Mouse (Mus musculus): ENCODE data around the gene 2010003K11Rik. TPM values are rescaled to one million over a fixed set of nuclear protein-coding genes. Genes with fewer than 3 reads are reported as not detected.
"Not testable (repeated sequence)": the region's sequence is repeated elsewhere in the genome, so short reads cannot be mapped to it uniquely, and the experiment has no call there.

The 2010003K11Rik gene
- polyA plus RNA-seq, 1 experiment from 2014 or later, result 21.6 TPM

DNA sequence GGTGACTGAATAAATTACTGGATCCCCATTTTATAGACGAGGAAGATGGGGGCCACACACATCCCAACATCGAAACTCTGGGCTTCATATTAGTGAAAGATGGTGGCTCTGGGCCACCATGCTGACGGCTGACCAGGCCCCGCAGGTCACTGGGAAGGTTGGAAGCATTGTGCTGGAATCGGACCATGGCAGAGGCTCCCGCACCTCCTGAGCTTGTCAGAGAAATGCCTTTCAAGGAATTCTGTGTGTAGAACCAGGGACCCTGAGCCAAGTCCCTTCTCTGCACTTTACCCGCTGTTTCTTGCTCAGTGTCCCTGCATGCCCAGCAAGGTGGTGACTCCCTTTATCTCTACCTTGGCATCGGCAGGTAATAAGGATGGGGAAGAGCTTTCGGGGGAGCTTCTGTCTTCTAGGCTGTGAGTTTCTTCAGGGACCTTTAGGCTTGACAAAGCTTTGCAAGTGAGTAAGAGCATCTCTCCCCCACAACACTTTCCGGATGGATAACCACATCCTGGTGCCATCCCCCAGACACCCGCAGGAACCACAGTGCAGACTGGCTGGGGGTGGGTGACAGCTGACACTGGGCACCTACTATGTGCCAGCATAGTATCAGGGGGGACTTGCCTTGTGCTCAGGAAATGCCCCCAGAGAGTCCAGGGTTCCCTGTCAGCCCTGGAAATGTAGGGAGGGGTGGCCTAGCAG lies 23.0 kb downstream of the 2010003K11Rik start:
- no peak overlapping the region for H3K4me2 ChIP-seq (ENCODE audit: low read depth, low read length)

DNA sequence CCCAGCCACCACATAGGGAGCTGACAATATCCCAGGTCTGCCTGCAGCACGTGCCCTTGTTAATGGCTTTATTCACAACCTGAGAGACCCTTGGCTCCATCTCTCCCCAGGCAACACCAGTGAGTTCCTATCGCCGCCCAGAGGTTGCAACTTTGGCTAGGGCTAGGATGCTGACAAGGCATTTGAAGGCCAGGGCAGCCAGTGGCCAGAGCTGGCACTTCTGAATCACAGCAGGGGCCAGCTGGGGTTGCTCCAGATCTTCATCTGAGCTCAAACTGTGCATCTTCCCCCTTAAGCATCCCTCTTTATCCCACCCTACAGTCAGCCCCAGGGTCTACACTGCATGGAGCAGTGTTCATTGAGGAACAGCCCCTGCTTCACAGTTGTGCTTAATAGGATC lies 23.6 kb downstream of the 2010003K11Rik start:
- no peak overlapping the region for H3K4me3 ChIP-seq (ENCODE audit: low read length)
- no peaks in the 10 kb centered on the region for H3K36me3 ChIP-seq (ENCODE audit: control insufficient read depth, insufficient read depth, low read length)
- WGBS, result 53% methylated on average over 3 of the region's 3 CpGs
- H3K27me3 ChIP-seq (replicated peaks; ENCODE audit: control insufficient read depth, insufficient read depth, low read length), result peaks cover 26% of the 10 kb centered on the region
- no peak for ATAC-seq
- H3K9me3 ChIP-seq (ENCODE audit: control insufficient read depth, low read length), result no peaks in the 10 kb centered on the region
- no peak overlapping the region for H3K27ac ChIP-seq (ENCODE audit: low read length)
- H3K9ac ChIP-seq (ENCODE audit: low read depth, low read length), result no peak overlapping the region
- H3K4me1 ChIP-seq (ENCODE audit: control insufficient read depth, insufficient read depth, low read length), result peaks cover 11% of the 10 kb centered on the region
- no peak overlapping the region for H3K4me2 ChIP-seq (ENCODE audit: low read depth, low read length)

More for the DNA sequence above, 23.0 kb downstream of the 2010003K11Rik start:
- no peak overlapping the region for H3K27ac ChIP-seq (ENCODE audit: low read length)
- peaks cover 11% of the 10 kb centered on the region for H3K4me1 ChIP-seq (ENCODE audit: control insufficient read depth, insufficient read depth, low read length)
- H3K9me3 ChIP-seq (ENCODE audit: control insufficient read depth, low read length), result no peaks in the 10 kb centered on the region
- no peak overlapping the region for H3K9ac ChIP-seq (ENCODE audit: low read depth, low read length)
- ATAC-seq, result no peak
- H3K27me3 ChIP-seq (replicated peaks; ENCODE audit: control insufficient read depth, insufficient read depth, low read length), result peaks cover 26% of the 10 kb centered on the region
- WGBS, result 80% methylated on average over 11 of the region's 11 CpGs
- H3K4me3 ChIP-seq (ENCODE audit: low read length), result no peak overlapping the region
- no peaks in the 10 kb centered on the region for H3K36me3 ChIP-seq (ENCODE audit: control insufficient read depth, insufficient read depth, low read length)

DNA sequence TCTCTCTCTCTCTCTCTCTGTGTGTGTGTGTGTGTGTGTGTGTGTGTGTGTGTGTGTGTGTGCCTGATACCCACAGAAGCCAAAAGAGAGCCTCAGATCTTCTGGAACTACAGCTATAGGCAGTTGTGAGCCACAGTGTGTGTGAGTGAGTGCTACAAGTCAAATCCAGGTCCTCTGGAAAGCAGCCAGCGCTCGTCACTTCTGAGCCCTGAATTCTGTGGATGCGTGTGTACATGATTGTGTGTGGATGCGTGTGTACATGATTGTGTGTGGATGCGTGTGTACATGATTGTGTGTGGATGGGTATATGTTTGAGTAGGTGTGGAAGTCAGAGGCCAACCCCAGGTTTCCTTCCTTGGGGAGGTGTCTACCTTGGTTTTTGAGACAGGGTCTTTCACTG lies 24.8 kb downstream of the 2010003K11Rik start:
- Histone ChIP-seq H3K4me3 (ENCODE audit: low read length) (no peak overlapping the region), H3K9ac (ENCODE audit: low read depth, low read length) (no peak overlapping the region), H3K36me3 (ENCODE audit: control insufficient read depth, insufficient read depth, low read length) (no peaks in the 10 kb centered on the region), H3K4me1 (ENCODE audit: control insufficient read depth, insufficient read depth, low read length) (peaks cover 11% of the 10 kb centered on the region), H3K9me3 (ENCODE audit: control insufficient read depth, low read length) (no peaks in the 10 kb centered on the region), H3K4me2 (ENCODE audit: low read depth, low read length) (no peak overlapping the region), H3K27me3 (replicated peaks; ENCODE audit: control insufficient read depth, insufficient read depth, low read length) (peaks cover 26% of the 10 kb centered on the region), H3K27ac (ENCODE audit: low read length) (no peak overlapping the region)
- ATAC-seq, result no peak
- WGBS, result 88% methylated on average over 5 of the region's 5 CpGs

DNA sequence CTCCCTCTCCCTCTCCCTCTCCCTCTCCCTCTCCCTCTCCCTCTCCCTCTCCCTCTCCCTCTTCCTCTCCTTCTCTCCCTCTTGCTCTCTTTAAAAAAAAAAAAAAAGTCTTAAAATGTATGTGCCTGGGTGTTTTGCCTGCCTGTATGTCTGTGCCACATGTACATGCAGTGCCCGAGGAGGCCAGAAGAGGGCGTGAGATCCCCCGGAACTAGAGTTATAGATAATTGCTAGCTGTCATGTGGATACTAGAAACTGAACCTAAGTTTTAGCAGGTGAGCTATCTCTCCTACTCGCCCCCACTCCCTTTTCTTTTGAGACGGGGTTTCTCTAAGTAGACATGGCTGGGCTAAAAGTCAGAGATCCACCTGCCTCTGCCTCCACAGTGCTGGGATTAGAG lies 30.0 kb downstream of the 2010003K11Rik start:
- Histone ChIP-seq H3K9me3 (ENCODE audit: control insufficient read depth, low read length) (no peaks in the 10 kb centered on the region), H3K27ac (ENCODE audit: low read length) (no peak overlapping the region), H3K9ac (ENCODE audit: low read depth, low read length) (no peak overlapping the region), H3K4me1 (ENCODE audit: control insufficient read depth, insufficient read depth, low read length) (no peaks in the 10 kb centered on the region), H3K36me3 (ENCODE audit: control insufficient read depth, insufficient read depth, low read length) (no peaks in the 10 kb centered on the region), H3K4me2 (ENCODE audit: low read depth, low read length) (no peak overlapping the region), H3K4me3 (ENCODE audit: low read length) (no peak overlapping the region), H3K27me3 (replicated peaks; ENCODE audit: control insufficient read depth, insufficient read depth, low read length) (no peaks in the 10 kb centered on the region; the same call in 1 of the 2 replicates)
- no peak for ATAC-seq
- 35% methylated on average over 5 of the region's 5 CpGs for WGBS

DNA sequence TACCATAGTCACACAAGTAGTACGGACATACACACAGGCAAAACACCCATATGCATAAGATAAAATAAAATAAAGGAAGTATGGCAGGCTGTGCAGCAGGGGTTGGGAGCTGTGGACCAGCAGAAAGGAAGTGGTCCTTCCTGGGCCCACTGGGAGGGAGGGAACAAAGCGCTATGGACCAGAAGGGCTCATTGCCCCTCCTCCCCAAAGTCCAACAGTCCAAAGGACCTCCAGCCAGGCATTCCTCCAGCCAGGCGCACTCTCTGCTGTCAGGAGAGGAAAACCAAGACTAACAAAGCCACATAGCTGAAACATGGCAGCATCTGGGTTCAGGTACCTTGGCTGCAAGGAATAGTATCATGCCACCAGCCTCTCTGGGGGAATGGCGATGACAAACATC lies 33.7 kb downstream of the 2010003K11Rik start:
- H3K4me2 ChIP-seq (ENCODE audit: low read depth, low read length), result no peak overlapping the region
- no peaks in the 10 kb centered on the region for H3K9me3 ChIP-seq (ENCODE audit: control insufficient read depth, low read length)
- no peak for ATAC-seq
- WGBS, result 76% methylated on average over 4 of the region's 4 CpGs
- H3K4me3 ChIP-seq (ENCODE audit: low read length), result no peak overlapping the region
- no peaks in the 10 kb centered on the region for H3K4me1 ChIP-seq (ENCODE audit: control insufficient read depth, insufficient read depth, low read length)
- no peaks in the 10 kb centered on the region for H3K36me3 ChIP-seq (ENCODE audit: control insufficient read depth, insufficient read depth, low read length)
- no peak overlapping the region for H3K27ac ChIP-seq (ENCODE audit: low read length)
- no peaks in the 10 kb centered on the region; the same call in 1 of the 2 replicates for H3K27me3 ChIP-seq (replicated peaks; ENCODE audit: control insufficient read depth, insufficient read depth, low read length)
- no peak overlapping the region for H3K9ac ChIP-seq (ENCODE audit: low read depth, low read length)

DNA sequence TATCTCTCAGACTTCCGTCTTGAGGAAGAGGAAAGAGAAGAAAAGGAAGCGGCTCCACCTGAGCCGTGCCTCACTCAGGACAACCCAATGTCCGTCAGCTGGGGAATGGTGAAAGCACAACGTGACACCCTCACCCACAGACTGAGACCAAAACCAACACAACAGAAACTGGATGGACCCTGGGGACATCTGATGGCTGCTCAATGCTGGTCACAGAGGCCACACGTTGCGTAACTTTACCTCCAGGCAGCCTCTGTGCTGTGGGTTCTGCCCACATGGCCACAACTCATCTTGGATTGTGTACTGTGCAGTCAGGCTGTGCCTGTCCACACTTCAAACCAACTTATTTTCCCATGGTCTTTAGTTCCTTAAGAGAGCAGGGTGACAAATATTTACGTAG lies 36.4 kb downstream of the 2010003K11Rik start:
- WGBS, result 87% methylated on average over 8 of the region's 8 CpGs
- no peaks in the 10 kb centered on the region for H3K4me1 ChIP-seq (ENCODE audit: control insufficient read depth, insufficient read depth, low read length)
- H3K4me3 ChIP-seq (ENCODE audit: low read length), result no peak overlapping the region
- H3K27ac ChIP-seq (ENCODE audit: low read length), result no peak overlapping the region
- no peak overlapping the region for H3K4me2 ChIP-seq (ENCODE audit: low read depth, low read length)
- no peaks in the 10 kb centered on the region for H3K36me3 ChIP-seq (ENCODE audit: control insufficient read depth, insufficient read depth, low read length)
- H3K9me3 ChIP-seq (ENCODE audit: control insufficient read depth, low read length), result no peaks in the 10 kb centered on the region
- H3K27me3 ChIP-seq (replicated peaks; ENCODE audit: control insufficient read depth, insufficient read depth, low read length), result no peaks in the 10 kb centered on the region; the same call in 1 of the 2 replicates
- no peak for ATAC-seq
- no peak overlapping the region for H3K9ac ChIP-seq (ENCODE audit: low read depth, low read length)

DNA sequence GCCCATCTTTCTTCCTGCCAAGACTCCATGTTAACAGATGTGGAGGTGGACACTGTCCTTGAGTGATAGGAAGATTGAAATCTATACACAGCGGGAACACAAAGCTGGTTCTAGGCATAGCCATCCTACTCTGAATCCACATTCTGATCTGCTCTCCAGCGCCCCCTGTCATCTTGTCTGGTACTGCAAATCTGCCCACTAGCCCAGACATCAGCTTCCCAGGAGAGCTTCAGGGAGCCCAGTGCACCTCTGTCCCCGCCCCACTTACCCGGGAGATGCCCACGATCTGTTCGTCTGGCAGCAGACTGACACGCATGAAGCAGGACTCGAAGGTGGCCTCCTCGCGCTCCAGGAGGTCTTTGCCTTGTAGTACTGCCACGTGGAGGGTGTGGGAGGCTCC lies 42.2 kb downstream of the 2010003K11Rik start:
- no peak for ATAC-seq
- Histone ChIP-seq H3K27me3 (replicated peaks; ENCODE audit: control insufficient read depth, insufficient read depth, low read length) (no peaks in the 10 kb centered on the region), H3K4me2 (ENCODE audit: low read depth, low read length) (no peak overlapping the region), H3K9ac (ENCODE audit: low read depth, low read length) (no peak overlapping the region), H3K27ac (ENCODE audit: low read length) (no peak overlapping the region), H3K36me3 (ENCODE audit: control insufficient read depth, insufficient read depth, low read length) (no peaks in the 10 kb centered on the region), H3K4me1 (ENCODE audit: control insufficient read depth, insufficient read depth, low read length) (no peaks in the 10 kb centered on the region), H3K4me3 (ENCODE audit: low read length) (no peak overlapping the region), H3K9me3 (ENCODE audit: control insufficient read depth, low read length) (no peaks in the 10 kb centered on the region)
- WGBS, result 14% methylated on average over 11 of the region's 11 CpGs

DNA sequence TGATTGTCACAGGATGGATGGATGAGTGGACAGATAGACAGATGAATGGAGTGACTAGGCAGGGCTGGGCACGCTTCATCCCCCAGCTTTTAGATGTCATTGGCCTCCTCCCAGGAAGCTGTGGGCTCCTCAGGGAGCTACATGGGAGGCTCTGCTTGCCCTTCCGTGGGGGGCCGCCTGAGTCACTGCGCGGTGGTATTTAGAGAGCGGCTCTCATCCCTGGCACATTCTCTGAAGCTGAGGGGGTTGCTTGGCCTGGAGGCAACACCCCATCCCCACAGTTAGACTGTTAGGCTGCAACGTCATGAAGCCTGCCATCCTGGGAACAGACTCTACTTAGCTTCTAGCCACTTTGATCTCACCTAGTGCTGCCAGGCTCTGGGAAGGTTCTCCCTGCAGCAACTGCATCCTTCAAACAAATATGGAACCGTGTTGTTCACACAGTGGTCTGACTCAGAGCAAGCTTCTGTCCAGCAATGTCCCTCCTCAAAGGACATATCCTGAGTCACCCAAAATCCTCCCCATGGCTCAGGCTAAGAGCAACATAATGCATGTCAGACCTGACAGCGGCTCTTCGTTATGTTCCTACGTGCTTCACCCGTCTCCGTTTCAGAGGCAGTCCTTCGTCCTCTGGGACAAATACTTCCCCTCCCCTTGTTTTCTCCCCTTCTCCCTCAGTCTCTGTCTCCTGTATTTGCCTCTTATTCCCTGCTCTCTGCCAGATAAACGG lies 43.1 kb downstream of the 2010003K11Rik start:
- Histone ChIP-seq H3K4me1 (ENCODE audit: control insufficient read depth, insufficient read depth, low read length) (no peaks in the 10 kb centered on the region), H3K27me3 (replicated peaks; ENCODE audit: control insufficient read depth, insufficient read depth, low read length) (no peaks in the 10 kb centered on the region), H3K9ac (ENCODE audit: low read depth, low read length) (no peak overlapping the region), H3K27ac (ENCODE audit: low read length) (no peak overlapping the region), H3K9me3 (ENCODE audit: control insufficient read depth, low read length) (no peaks in the 10 kb centered on the region), H3K36me3 (ENCODE audit: control insufficient read depth, insufficient read depth, low read length) (no peaks in the 10 kb centered on the region), H3K4me3 (ENCODE audit: low read length) (no peak overlapping the region), H3K4me2 (ENCODE audit: low read depth, low read length) (no peak overlapping the region)
- no peak for ATAC-seq
- 83% methylated on average over 15 of the region's 15 CpGs for WGBS

DNA sequence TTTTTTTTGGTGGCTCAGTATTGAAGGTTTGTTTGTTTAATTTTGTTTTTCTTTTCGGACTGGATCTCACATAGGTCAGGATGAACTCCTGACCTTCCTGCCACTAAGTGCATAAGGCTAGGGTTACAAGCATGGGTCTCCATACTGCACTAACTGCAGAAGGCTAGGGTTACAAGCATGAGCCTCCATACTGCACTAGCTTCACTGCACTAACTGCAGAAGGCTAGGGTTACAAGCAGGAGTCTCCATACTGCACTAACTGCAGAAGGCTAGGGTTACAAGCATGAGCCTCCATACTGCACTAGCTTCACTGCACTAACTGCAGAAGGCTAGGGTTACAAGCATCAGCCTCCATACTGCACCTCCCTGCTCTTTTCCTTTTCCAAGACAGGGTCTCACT lies 44.3 kb downstream of the 2010003K11Rik start:
- not testable (repeated sequence) for H3K4me3 ChIP-seq (ENCODE audit: low read length); ATAC-seq; H3K9ac ChIP-seq (ENCODE audit: low read depth, low read length); H3K4me2 ChIP-seq (ENCODE audit: low read depth, low read length); H3K36me3 ChIP-seq (ENCODE audit: control insufficient read depth, insufficient read depth, low read length); H3K4me1 ChIP-seq (ENCODE audit: control insufficient read depth, insufficient read depth, low read length); H3K27ac ChIP-seq (ENCODE audit: low read length); H3K27me3 ChIP-seq (replicated peaks; ENCODE audit: control insufficient read depth, insufficient read depth, low read length); H3K9me3 ChIP-seq (ENCODE audit: control insufficient read depth, low read length)
- WGBS, result 36% methylated on average over 1 of the region's 1 CpGs
